Comparison of ENCODE assay signal across 8 mouse cellular contexts in the genomic region with DNA sequence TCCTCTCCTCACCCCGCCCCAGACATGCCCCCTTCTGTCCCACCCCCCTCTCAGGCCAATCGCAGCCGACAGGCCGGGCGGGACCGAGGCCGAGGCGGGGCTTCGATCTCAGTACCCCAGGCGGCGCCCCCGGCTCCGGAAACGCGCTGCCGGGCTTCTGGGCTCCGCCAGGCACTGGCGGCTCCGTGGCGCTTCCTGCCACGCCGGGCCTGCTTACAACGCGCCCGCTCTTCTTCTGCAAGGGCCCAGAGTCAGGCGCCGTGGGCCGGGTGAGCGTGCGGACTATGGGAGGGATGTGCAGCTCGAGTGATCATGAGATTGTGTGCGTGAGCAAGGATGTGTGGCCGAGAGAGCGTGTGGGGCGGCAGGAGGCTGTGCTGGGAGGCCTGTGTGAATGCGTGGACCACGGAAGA. TPM values are rescaled to one million over a fixed set of nuclear protein-coding genes. Genes with fewer than 3 reads are reported as not detected.
DNase-seq lines count a peak whose midpoint lies in the region; ATAC-seq and TF ChIP-seq lines count a peak whose summit lies in the region.

A gene (plus strand): TSS at position 139 of the 413 bp plus-strand sequence.

- no peaks in the 10 kb centered on the region for H3K36me3 ChIP-seq in forebrain, embryonic 11.5 days (ENCODE audit: control insufficient read depth, insufficient read depth, low read length)
- no peaks in the 10 kb centered on the region for H3K36me3 ChIP-seq in heart, embryonic 15.5 days
- H3K36me3 ChIP-seq in liver, embryonic 14.5 days (replicated peaks; ENCODE audit: control insufficient read depth, insufficient read depth, low read depth): no peaks in the 10 kb centered on the region
- no peaks in the 10 kb centered on the region for H3K36me3 ChIP-seq in neural tube, embryonic 12.5 days
- H3K36me3 ChIP-seq in testis, adult 2 months (ENCODE audit: control insufficient read depth, insufficient read depth, low read length): no peaks in the 10 kb centered on the region

- H3K27me3 ChIP-seq in forebrain, embryonic 11.5 days (ENCODE audit: control insufficient read depth, insufficient read depth, low read length): no peaks in the 10 kb centered on the region
- H3K27me3 ChIP-seq in heart, embryonic 15.5 days: no peaks in the 10 kb centered on the region; the same call in 1 of the 2 replicates
- no peaks in the 10 kb centered on the region; the same call in 1 of the 2 replicates for H3K27me3 ChIP-seq in liver, embryonic 14.5 days (ENCODE audit: control insufficient read depth, insufficient read depth, low read length)
- H3K27me3 ChIP-seq in neural tube, embryonic 12.5 days (replicated peaks): no peaks in the 10 kb centered on the region
- H3K27me3 ChIP-seq in testis, adult 2 months (ENCODE audit: control insufficient read depth, insufficient read depth, low read length): no peaks in the 10 kb centered on the region

- 18% methylated on average over 37 of the region's 37 CpGs for WGBS in forebrain, embryonic 11.5 days
- 14% methylated on average over 37 of the region's 37 CpGs for WGBS in heart, embryonic 15.5 days
- WGBS in liver, embryonic 14.5 days (ENCODE audit: insufficient replicate concordance): 15% methylated on average over 37 of the region's 37 CpGs
- WGBS in neural tube, embryonic 12.5 days: 19% methylated on average over 36 of the region's 37 CpGs

- H3K9me3 ChIP-seq in forebrain, embryonic 11.5 days (ENCODE audit: control insufficient read depth, low read length): no peaks in the 10 kb centered on the region
- no peaks in the 10 kb centered on the region for H3K9me3 ChIP-seq in heart, embryonic 15.5 days (replicated peaks)
- no peaks in the 10 kb centered on the region for H3K9me3 ChIP-seq in liver, embryonic 14.5 days (ENCODE audit: control insufficient read depth, low read length)
- H3K9me3 ChIP-seq in neural tube, embryonic 12.5 days: no peaks in the 10 kb centered on the region

- H3K4me3 ChIP-seq in forebrain, embryonic 11.5 days (ENCODE audit: low read depth, low read length): peak within 1 kb of the TSS; percentile 41
- H3K4me3 ChIP-seq in heart, embryonic 15.5 days: peak within 1 kb of the TSS; percentile 70
- peak within 1 kb of the TSS; percentile 48 to 61 for H3K4me3 ChIP-seq in liver, embryonic 14.5 days (ENCODE audit: insufficient read depth in 1 of 2, low read depth in 2 of 2, low read length in 2 of 2)
- H3K4me3 ChIP-seq in neural tube, embryonic 12.5 days: peak within 1 kb of the TSS; percentile 44
- H3K4me3 ChIP-seq in testis, adult 2 months (ENCODE audit: control insufficient read depth, low read depth, low read length): peak within 1 kb of the TSS; percentile 89

- peak within 1 kb of the TSS; percentile 69 for H3K9ac ChIP-seq in forebrain, embryonic 11.5 days (ENCODE audit: low read length)
- peak within 1 kb of the TSS; percentile 66 for H3K9ac ChIP-seq in heart, embryonic 15.5 days
- H3K9ac ChIP-seq in liver, embryonic 14.5 days (replicated peaks): peak within 1 kb of the TSS; percentile 52
- peak within 1 kb of the TSS; percentile 61 for H3K9ac ChIP-seq in neural tube, embryonic 12.5 days

- no peak for TF ChIP-seq CTCF in liver, embryonic 14.5 days (IDR thresholded peaks at IDR 0.05; ENCODE audit: low read depth)
- no peak for TF ChIP-seq CTCF in testis, adult 2 months (IDR thresholded peaks at IDR 0.05; ENCODE audit: control insufficient read depth, insufficient read depth, insufficient replicate concordance, low read depth, low read length)

- H3K27ac ChIP-seq in forebrain, embryonic 11.5 days (ENCODE audit: low read depth, low read length): no peak within 1 kb of the TSS
- peak within 1 kb of the TSS; percentile 79 for H3K27ac ChIP-seq in heart, embryonic 15.5 days
- H3K27ac ChIP-seq in liver, embryonic 14.5 days: no peak within 1 kb of the TSS
- 0 out of 2 replicates have a peak within 1 kb of the TSS, but pooled peaks have one; percentile 32 for H3K27ac ChIP-seq in neural tube, embryonic 12.5 days
- peak within 1 kb of the TSS; percentile 66 for H3K27ac ChIP-seq in testis, adult 2 months (ENCODE audit: control insufficient read depth, insufficient read depth, low read depth, low read length)

- TF ChIP-seq EP300 in liver, embryonic 14.5 days (IDR thresholded peaks at IDR 0.05; ENCODE audit: low read depth): no peak

- peak; percentile 81 for DNase-seq in CD4-positive helper T cell, adult 2 months (ENCODE audit: low read depth, low spot score)
- DNase-seq in brain, adult 2 months (ENCODE audit: low read depth, low spot score): peak; percentile 88
- DNase-seq in forebrain, embryonic 11.5 days (ENCODE audit: low spot score): peak; percentile 87
- peak; percentile 85 for DNase-seq in kidney, postnatal 14 days
- DNase-seq in liver, embryonic 14.5 days (ENCODE audit: low read depth in 3 of 3, low spot score in 3 of 3): peak in 2 of 3 experiments; percentile 28 to 31

- TF ChIP-seq POLR2A in testis, adult 2 months (IDR thresholded peaks at IDR 0.05; ENCODE audit: control insufficient read depth, low read depth, low read length): peak; percentile 26; the same call in 1 of the 2 replicates

- H3K4me2 ChIP-seq in forebrain, embryonic 11.5 days (ENCODE audit: low read depth, low read length, severe bottlenecking): peak within 1 kb of the TSS; percentile 51
- H3K4me2 ChIP-seq in heart, embryonic 15.5 days: peak within 1 kb of the TSS; percentile 60
- H3K4me2 ChIP-seq in liver, embryonic 14.5 days (ENCODE audit: low read depth): peak within 1 kb of the TSS; percentile 59
- peak within 1 kb of the TSS; percentile 65 for H3K4me2 ChIP-seq in neural tube, embryonic 12.5 days (replicated peaks)

- peak; percentile 91 for ATAC-seq in forebrain, embryonic 11.5 days (replicated peaks; ENCODE audit: low FRiP score)
- ATAC-seq in heart, embryonic 15.5 days (replicated peaks; ENCODE audit: insufficient number of reproducible peaks, insufficient read depth, low FRiP score, low read depth): peak; percentile 92
- peak; percentile 77 for ATAC-seq in liver, embryonic 14.5 days (ENCODE audit: insufficient read depth)
- ATAC-seq in neural tube, embryonic 12.5 days (ENCODE audit: low FRiP score, low read depth): peak; percentile 89

- no peaks in the 10 kb centered on the region; the same call in 1 of the 2 replicates for H3K4me1 ChIP-seq in forebrain, embryonic 11.5 days (replicated peaks; ENCODE audit: control insufficient read depth, insufficient read depth, low read length)
- peaks cover 4% of the 10 kb centered on the region; the same call in 1 of the 2 replicates for H3K4me1 ChIP-seq in heart, embryonic 15.5 days (replicated peaks)
- H3K4me1 ChIP-seq in liver, embryonic 14.5 days (replicated peaks; ENCODE audit: control insufficient read depth in 2 of 2, insufficient read depth in 2 of 2, low read length in 1 of 2): peaks cover 0 to 7% of the 10 kb centered on the region in 2 experiments; a peak in 2 of 4 replicates
- no peaks in the 10 kb centered on the region for H3K4me1 ChIP-seq in neural tube, embryonic 12.5 days
- H3K4me1 ChIP-seq in testis, adult 2 months (ENCODE audit: control insufficient read depth, insufficient read depth, low read length): peaks cover 2% of the 10 kb centered on the region; the same call in 1 of the 2 replicates

RNA-seq across cellular contexts. Expression of the gene that starts here (rescaled TPM):
- 16.9 and 21.0 TPM in 2 replicates for polyA plus RNA-seq in forebrain, embryonic 11.5 days (2014; fragmentation: Nextera tagmentation; extraction: Ambion mirVana)
- 8.3 and 11.4 TPM in 2 replicates for polyA plus RNA-seq in heart, embryonic 15.5 days (2015; fragmentation: Nextera tagmentation; extraction: Ambion mirVana)
- 2.5 and 3.1 TPM in 2 replicates for polyA plus RNA-seq in liver, embryonic 14.5 days (2012; rRNA removed)
- 1.9 and 2.2 TPM in 2 replicates for polyA plus RNA-seq in liver, embryonic 14.5 days (2014; fragmentation: Nextera tagmentation; extraction: Ambion mirVana)
- 15.6 and 15.7 TPM in 2 replicates for polyA plus RNA-seq in neural tube, embryonic 12.5 days (2016; fragmentation: Nextera tagmentation; extraction: Ambion mirVana)
- 5.3 and 7.4 TPM in 2 replicates for polyA plus RNA-seq in testis, adult 2 months (2012; rRNA removed)

Comparison
In these comparisons a context has a peak if more than half of its experiments do, and no peak if none do; other contexts are left out.
1. DNase-seq: peak in every context shown above with its lines; median percentile 88 in brain, adult 2 months; 87 in forebrain, embryonic 11.5 days; 85 in kidney, postnatal 14 days; 81 in CD4-positive helper T cell, adult 2 months; 30 in liver, embryonic 14.5 days.
2. H3K27ac ChIP-seq: peak in heart, embryonic 15.5 days (single experiment), neural tube, embryonic 12.5 days (single experiment) and testis, adult 2 months (single experiment); none in forebrain, embryonic 11.5 days (single experiment) and liver, embryonic 14.5 days (single experiment).
3. Peak in every context shown above with its lines, with median percentiles within 50 percentile points of each other: ATAC-seq, H3K4me2 ChIP-seq, H3K4me3 ChIP-seq and H3K9ac ChIP-seq.